Mouse (Mus musculus) bone marrow, adult 2 months (tissue): ENCODE data around the gene Slc5a2. TPM values are rescaled to one million over a fixed set of nuclear protein-coding genes. Genes with fewer than 3 reads are reported as not detected.

ENCODE experiments used
- H3K27ac ChIP-seq: fragments of 200-500 bp; 2 replicates; pipeline ENCODE4 v1.5.1; 2012; ENCODE audit warnings: low read depth, mild to moderate bottlenecking, control low read depth, inconsistent platforms, low read length; ENCODE audit not compliant: control insufficient read depth, poor library complexity, insufficient read depth
- H3K4me1 ChIP-seq: fragments of 200-500 bp; 2 replicates; pipeline ENCODE4 v1.6.1; 2011; ENCODE audit warnings: low read length; ENCODE audit not compliant: control insufficient read depth, insufficient read depth
- H3K4me3 ChIP-seq: fragments of 200-500 bp; replicated peaks from 2 replicates; pipeline ENCODE3; 2011; ENCODE audit warnings: mild to moderate bottlenecking, low read depth, low read length, control low read depth; ENCODE audit not compliant: control insufficient read depth
- CTCF ChIP-seq: fragments of 200-500 bp; IDR thresholded peaks from 2 replicates; pipeline ENCODE4 v1.5.1; 2011; ENCODE audit warnings: low read length, control low read depth; ENCODE audit not compliant: control insufficient read depth, insufficient read depth
- POLR2A ChIP-seq: fragments of 200-500 bp; IDR thresholded peaks from 2 replicates; pipeline ENCODE4 v1.6.1; 2011; ENCODE audit warnings: low read depth, mild to moderate bottlenecking, control low read depth, low read length, borderline replicate concordance; ENCODE audit not compliant: control insufficient read depth
- WGBS: fragments of 180-500 bp; shearing (Covaris S2); methylation state at CpG from one replicate; pipeline ENCODE4 v1.1.7; 2018; 5-methylcytosine and 5-hydroxymethylcytosine counted together
- polyA plus RNA-seq: library from polyadenylated mRNA; stranded (reverse); fragments of >200 nt; gene quantifications from 2 replicates; pipeline ENCODE4 v1.2.4, GENCODE M21; 2011; ENCODE audit warnings: low replicate concordance; ENCODE audit not compliant: missing spikeins, insufficient read depth, insufficient read length

Gene Slc5a2
- 2.0 and 3.6 TPM in 2 replicates for polyA plus RNA-seq

DNA sequence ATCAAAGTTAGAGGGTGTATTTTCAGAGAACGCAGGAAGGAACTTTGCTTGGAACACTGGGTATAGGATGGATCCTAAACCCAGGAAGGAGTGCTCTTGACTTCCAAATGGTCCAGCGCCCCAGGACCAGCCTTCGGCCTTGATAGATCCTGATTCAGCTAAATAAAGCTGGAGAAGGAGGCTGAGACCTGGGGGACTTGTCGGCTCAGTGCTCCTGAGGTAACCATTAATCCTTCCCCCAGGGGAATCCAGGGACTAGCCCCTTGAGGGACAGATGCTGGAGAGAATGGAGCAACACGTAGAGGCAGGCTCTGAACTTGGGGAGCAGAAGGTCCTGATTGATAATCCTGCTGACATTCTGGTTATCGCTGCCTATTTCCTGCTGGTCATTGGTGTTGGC lies at the start of gene Slc5a2:
Gene Slc5a2, plus strand, starts transcription at position 247 of the 400 bp plus-strand sequence.
- WGBS: 79% methylated on average over 6 of the region's 6 CpGs
- Histone ChIP-seq H3K27ac (no peak within 1 kb of the TSS), H3K4me3 (no peak within 1 kb of the TSS), H3K4me1 (0 out of 2 replicates have a peak, but pooled peaks cover 3% of the 10 kb centered on the region)
- TF ChIP-seq CTCF (no peak), POLR2A (no peak)

DNA sequence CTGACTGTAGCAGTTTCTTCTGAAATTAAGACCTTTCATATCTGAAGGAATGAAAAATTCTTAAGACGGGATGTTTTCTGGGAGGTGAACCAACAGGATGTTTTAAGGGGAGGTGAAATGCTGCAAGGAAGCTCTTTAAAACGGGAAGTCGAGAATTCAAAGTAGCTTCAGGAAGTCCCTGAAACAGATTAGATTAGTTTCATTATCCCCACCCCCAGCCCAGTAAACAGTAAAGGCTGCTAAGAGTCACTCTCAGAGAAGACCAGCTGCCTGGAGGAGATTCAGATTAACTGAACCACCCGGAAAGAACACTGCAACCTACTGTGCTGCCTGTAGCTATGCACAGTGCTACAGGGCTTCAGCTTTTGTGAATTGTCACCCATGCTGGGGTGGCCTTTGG lies 45.5 kb upstream of the Slc5a2 start:
- TF ChIP-seq CTCF (no peak), POLR2A (no peak)
- Histone ChIP-seq H3K4me1 (no peaks in the 10 kb centered on the region), H3K4me3 (no peak overlapping the region), H3K27ac (no peak overlapping the region)
- 54% methylated on average over 4 of the region's 4 CpGs for WGBS

DNA sequence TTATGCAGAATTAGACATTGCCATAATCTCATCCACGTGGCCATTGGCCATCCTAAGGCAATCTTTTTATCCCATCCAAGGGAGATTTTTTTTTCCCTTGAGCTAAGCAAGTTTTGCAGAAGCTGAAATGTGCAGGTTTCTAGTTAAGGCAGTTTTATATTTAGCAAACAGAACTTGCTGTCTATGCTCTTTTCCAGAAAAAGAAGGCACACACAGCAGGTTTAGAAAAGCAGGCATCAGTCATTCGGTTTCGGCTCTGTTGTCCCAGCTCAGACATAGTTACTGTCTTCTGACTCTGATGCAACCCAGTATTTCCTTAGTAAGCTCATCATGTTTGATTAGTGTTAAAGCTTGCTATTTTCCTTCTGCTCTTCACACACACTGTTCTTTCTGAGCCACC lies 44.5 kb upstream of the Slc5a2 start:
- no peak for TF ChIP-seq POLR2A
- no peak for TF ChIP-seq CTCF
- Histone ChIP-seq H3K4me3 (no peak overlapping the region), H3K27ac (no peak overlapping the region), H3K4me1 (no peaks in the 10 kb centered on the region)
- WGBS: 84% methylated on average over 3 of the region's 3 CpGs

DNA sequence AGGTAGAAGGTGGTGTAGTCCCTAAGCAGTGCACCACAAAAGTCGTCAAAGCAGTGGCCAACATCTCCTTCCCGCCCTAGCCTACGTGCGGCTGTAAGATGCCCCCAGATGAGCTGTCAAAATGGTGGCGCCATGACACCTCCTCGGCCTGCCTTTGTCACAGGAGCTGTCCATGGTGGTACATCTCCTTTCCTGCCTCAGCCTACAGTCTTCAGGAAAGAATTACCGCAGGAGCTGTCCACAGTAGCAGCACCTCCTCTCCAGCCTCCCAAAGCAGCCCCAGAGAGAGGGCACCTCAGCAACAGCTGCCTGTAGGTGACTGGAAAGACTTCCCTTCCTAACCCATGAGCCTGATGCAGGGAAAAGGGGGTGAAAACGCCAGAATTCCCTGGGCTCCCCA lies 33.7 kb upstream of the Slc5a2 start:
- TF ChIP-seq CTCF (no peak), POLR2A (no peak)
- 51% methylated on average over 8 of the region's 8 CpGs for WGBS
- H3K4me3 ChIP-seq: no peak overlapping the region
- H3K27ac ChIP-seq: no peak overlapping the region
- peaks cover 4% of the 10 kb centered on the region for H3K4me1 ChIP-seq

DNA sequence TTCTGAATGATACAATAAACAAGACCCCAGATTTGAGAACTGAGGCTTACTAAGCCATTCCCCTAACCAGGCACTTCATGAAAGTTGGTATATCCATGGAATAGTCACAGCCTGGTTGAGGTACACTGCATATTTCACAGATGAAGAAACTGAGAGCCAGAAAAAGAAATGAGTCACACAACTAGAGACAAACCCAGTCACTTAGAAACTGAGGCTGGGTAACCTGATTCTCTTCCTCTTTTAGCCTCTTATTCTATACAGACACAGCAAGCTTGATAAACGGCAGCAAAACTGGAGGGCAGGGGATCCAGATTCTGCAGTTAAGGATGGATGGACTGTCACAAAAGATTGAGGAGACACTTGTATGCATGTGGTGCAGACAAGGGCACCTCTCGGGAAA lies 30.7 kb upstream of the Slc5a2 start:
- Histone ChIP-seq H3K4me1 (peaks cover 5% of the 10 kb centered on the region), H3K27ac (no peak overlapping the region), H3K4me3 (no peak overlapping the region)
- 52% methylated on average over 2 of the region's 2 CpGs for WGBS
- TF ChIP-seq POLR2A (no peak), CTCF (no peak)

DNA sequence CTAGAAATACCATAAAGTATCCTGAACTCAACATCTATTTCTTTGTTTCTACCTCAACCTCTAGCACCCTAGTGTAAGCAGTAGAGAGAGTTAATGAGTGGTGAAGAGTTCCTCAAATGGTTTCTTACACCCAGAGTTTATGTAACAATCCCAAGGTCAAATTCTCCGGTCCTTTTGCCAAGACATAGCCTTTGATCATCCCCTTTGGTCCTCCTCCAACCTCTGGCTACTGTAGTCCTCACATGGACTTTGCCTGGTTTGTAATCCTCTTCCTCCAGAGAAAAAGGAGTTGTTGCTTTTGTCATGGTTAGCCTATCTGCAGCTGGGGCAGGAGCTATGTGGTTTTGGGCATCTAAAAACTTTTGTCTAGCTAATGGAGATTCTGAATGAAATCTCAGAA lies 30.0 kb upstream of the Slc5a2 start:
- no peak overlapping the region for H3K4me3 ChIP-seq
- H3K27ac ChIP-seq: no peak overlapping the region
- peaks cover 5% of the 10 kb centered on the region for H3K4me1 ChIP-seq
- 64% methylated on average over 1 of the region's 1 CpGs for WGBS
- no peak for TF ChIP-seq CTCF
- no peak for TF ChIP-seq POLR2A

DNA sequence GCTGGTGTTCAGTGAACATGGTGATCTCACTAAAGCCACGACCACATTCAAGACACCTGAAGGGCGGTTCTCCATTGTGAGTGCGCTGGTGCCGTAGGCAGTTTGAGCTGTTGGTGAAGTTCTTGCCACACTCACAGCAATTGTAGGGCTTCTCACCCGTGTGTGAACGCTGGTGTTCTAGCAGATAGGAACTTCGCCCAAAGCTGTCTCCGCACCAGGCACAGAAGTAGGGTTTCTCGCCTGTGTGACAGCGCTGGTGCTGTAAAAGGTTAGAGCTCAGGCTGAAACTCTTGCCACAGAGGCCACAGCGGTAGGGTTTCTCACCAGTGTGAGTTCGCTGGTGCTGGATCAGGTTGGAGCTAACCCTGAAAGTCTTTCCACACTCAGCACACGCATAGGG lies 29.0 kb upstream of the Slc5a2 start:
- Histone ChIP-seq H3K4me1 (peaks cover 5% of the 10 kb centered on the region), H3K27ac (peak overlapping the region; percentile 40; the same call in 1 of the 2 replicates), H3K4me3 (peak overlapping the region; percentile 80)
- 87% methylated on average over 13 of the region's 13 CpGs for WGBS
- no peak for TF ChIP-seq CTCF
- no peak for TF ChIP-seq POLR2A

DNA sequence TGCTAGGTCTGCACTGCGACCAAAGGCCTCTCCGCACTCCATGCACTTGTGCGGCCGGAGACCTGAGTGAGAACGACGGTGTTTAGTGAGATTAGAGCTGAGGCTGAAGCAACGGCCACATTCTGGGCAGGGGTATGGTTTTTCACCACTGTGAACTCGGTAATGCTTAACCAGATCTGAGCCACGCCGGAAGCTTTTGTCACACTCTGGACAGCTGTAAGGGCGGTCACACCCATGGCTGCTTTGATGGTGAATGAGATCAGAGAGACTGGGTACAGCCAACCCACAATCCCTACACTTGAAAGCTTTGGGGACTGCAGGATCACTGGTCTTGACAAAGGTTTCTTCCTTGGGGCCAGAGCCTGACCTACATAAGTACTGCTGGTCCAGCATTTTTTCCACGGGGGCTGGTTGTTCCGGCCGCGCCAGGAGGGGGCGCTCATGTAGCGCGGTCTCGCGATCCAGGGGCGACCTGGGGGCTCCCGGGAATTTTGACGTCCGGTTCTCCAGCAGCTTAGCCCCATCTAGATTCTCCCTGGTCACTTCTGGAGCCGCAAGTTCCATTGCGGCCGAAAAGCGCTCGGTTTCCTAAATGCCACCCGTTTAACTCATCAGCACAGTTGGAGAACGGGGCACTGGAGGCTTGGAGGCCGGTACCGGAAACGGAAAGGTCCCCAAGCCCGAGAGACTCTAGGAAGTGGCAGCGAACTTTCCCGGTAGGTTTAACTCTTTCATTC lies 28.4 kb upstream of the Slc5a2 start, which contains the start of gene Armc5:
Gene Armc5, plus strand, starts transcription at position 487 of the 737 bp plus-strand sequence.
- no peak for TF ChIP-seq POLR2A
- TF ChIP-seq CTCF: peak; percentile 69
- H3K27ac ChIP-seq: peak within 1 kb of the TSS; percentile 98
- 23% methylated on average over 37 of the region's 37 CpGs for WGBS
- H3K4me3 ChIP-seq: peak within 1 kb of the TSS; percentile 80
- peaks cover 5% of the 10 kb centered on the region for H3K4me1 ChIP-seq
